In the genomic region with DNA sequence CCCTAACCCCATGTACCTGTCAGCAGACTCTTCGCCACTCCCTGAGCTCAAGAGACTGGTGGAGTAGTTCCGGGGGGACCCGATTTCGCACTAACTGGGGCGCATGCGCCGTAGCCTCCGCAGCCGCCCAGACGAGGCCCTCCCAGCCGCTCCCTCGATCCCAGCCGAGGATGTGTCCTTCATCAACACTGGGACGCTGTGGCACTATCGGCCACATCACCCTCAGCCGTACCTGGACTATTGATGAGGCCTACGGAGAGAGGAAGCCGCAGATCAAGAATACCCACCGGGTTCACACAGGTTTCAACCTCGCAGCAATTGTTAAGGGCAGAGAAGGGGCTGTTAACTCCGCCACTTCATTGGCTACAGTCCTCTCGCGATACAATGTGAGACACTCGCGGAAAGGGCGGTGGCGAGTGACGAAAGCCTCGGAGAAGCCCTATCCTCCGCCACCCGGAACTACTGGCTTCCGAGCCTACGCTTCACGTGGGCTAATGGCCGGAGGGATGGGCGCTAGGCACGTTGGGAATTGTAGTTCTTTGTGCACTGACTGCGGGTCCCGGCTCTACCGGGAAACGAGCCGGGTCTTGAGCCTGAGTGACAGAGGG, we compare ENCODE assay signal across 8 mouse cellular contexts. TPM values are rescaled to one million over a fixed set of nuclear protein-coding genes. Genes with fewer than 3 reads are reported as not detected.
DNase-seq lines count a peak whose midpoint lies in the region; ATAC-seq and TF ChIP-seq lines count a peak whose summit lies in the region.

No protein-coding gene starts in this region.

- H3K4me2 ChIP-seq in embryonic facial prominence, embryonic 13.5 days: peak overlapping the region; percentile 84
- peak overlapping the region; percentile 90 for H3K4me2 ChIP-seq in limb, embryonic 12.5 days
- peak overlapping the region; percentile 81 for H3K4me2 ChIP-seq in midbrain, embryonic 15.5 days

- peaks cover 18% of the 10 kb centered on the region for H3K4me1 ChIP-seq in embryonic facial prominence, embryonic 13.5 days
- H3K4me1 ChIP-seq in kidney, adult 2 months (ENCODE audit: control insufficient read depth, insufficient read depth, low read length): peaks cover 3% of the 10 kb centered on the region; the same call in 1 of the 2 replicates
- peaks cover 16% of the 10 kb centered on the region for H3K4me1 ChIP-seq in limb, embryonic 12.5 days (replicated peaks)
- peaks cover 26% of the 10 kb centered on the region for H3K4me1 ChIP-seq in midbrain, embryonic 15.5 days
- no peaks in the 10 kb centered on the region; the same call in none of the 2 replicates for H3K4me1 ChIP-seq in spleen, adult 2 months (ENCODE audit: control insufficient read depth, insufficient read depth, insufficient read length)

- peak; percentile 92 for DNase-seq in 3134 (ENCODE audit: extremely low read depth, insufficient read length, low spot score)
- DNase-seq in adrenal gland, postnatal 36 days: peak; percentile 96 to 98
- DNase-seq in heart, adult 18-20 months: peak; percentile 99 to 100
- DNase-seq in kidney, adult 2 months: peak; percentile 100
- peak; percentile 98 to 99 for DNase-seq in spleen, adult 2 months (ENCODE audit: low read depth in 1 of 2, low spot score in 2 of 2)

- no peaks in the 10 kb centered on the region for H3K27me3 ChIP-seq in embryonic facial prominence, embryonic 13.5 days
- H3K27me3 ChIP-seq in kidney, adult 2 months (replicated peaks; ENCODE audit: control insufficient read depth, insufficient read depth, low read length): no peaks in the 10 kb centered on the region
- no peaks in the 10 kb centered on the region for H3K27me3 ChIP-seq in limb, embryonic 12.5 days
- H3K27me3 ChIP-seq in midbrain, embryonic 15.5 days (replicated peaks): no peaks in the 10 kb centered on the region
- no peaks in the 10 kb centered on the region for H3K27me3 ChIP-seq in spleen, adult 2 months (ENCODE audit: control insufficient read depth, insufficient read depth, low read length)

- no peak for TF ChIP-seq POLR2A in kidney, adult 2 months (IDR thresholded peaks at IDR 0.05; ENCODE audit: low read depth, low read length)
- TF ChIP-seq POLR2A in spleen, adult 2 months (IDR thresholded peaks at IDR 0.05; ENCODE audit: low read depth, low read length): peak; percentile 43

- H3K9ac ChIP-seq in embryonic facial prominence, embryonic 13.5 days: peak overlapping the region; percentile 93
- H3K9ac ChIP-seq in limb, embryonic 12.5 days (replicated peaks): peak overlapping the region; percentile 73
- peak overlapping the region; percentile 81 for H3K9ac ChIP-seq in midbrain, embryonic 15.5 days

- peak overlapping the region; percentile 93 for H3K27ac ChIP-seq in embryonic facial prominence, embryonic 13.5 days
- peak overlapping the region; percentile 94 for H3K27ac ChIP-seq in kidney, adult 2 months (ENCODE audit: insufficient read depth, low read depth, low read length)
- peak overlapping the region; percentile 89 for H3K27ac ChIP-seq in limb, embryonic 12.5 days
- peak overlapping the region; percentile 94 for H3K27ac ChIP-seq in midbrain, embryonic 15.5 days
- H3K27ac ChIP-seq in spleen, adult 2 months (ENCODE audit: insufficient read depth, low read length): peak overlapping the region; percentile 96

- no peaks in the 10 kb centered on the region for H3K9me3 ChIP-seq in embryonic facial prominence, embryonic 13.5 days
- H3K9me3 ChIP-seq in limb, embryonic 12.5 days: no peaks in the 10 kb centered on the region
- no peaks in the 10 kb centered on the region for H3K9me3 ChIP-seq in midbrain, embryonic 15.5 days

- TF ChIP-seq CTCF in kidney, adult 2 months (conservative IDR thresholded peaks at IDR 0.05; ENCODE audit: insufficient read depth, insufficient read length, low read depth, low read length): no peak
- no peak for TF ChIP-seq CTCF in spleen, adult 2 months (IDR thresholded peaks at IDR 0.05; ENCODE audit: extremely low read depth, insufficient read depth, insufficient read length, insufficient replicate concordance)

- H3K36me3 ChIP-seq in embryonic facial prominence, embryonic 13.5 days: peaks cover 34% of the 10 kb centered on the region
- H3K36me3 ChIP-seq in kidney, adult 2 months (ENCODE audit: control insufficient read depth, insufficient read depth, low read length): peaks cover 2% of the 10 kb centered on the region; the same call in 1 of the 2 replicates
- H3K36me3 ChIP-seq in limb, embryonic 12.5 days: peaks cover 35% of the 10 kb centered on the region
- H3K36me3 ChIP-seq in midbrain, embryonic 15.5 days (replicated peaks): peaks cover 25% of the 10 kb centered on the region; the same call in 1 of the 2 replicates
- H3K36me3 ChIP-seq in spleen, adult 2 months (ENCODE audit: control insufficient read depth, insufficient read depth, low read length): peaks cover 10% of the 10 kb centered on the region

- peak; percentile 93 for ATAC-seq in embryonic facial prominence, embryonic 13.5 days (ENCODE audit: insufficient number of reproducible peaks, insufficient read depth, low FRiP score, low TSS enrichment, low read depth)
- peak; percentile 96 for ATAC-seq in limb, embryonic 12.5 days (ENCODE audit: insufficient number of reproducible peaks, insufficient read depth, low FRiP score, low TSS enrichment, low read depth)
- peak; percentile 97 for ATAC-seq in midbrain, embryonic 15.5 days (replicated peaks)

- peak overlapping the region; percentile 94 for H3K4me3 ChIP-seq in embryonic facial prominence, embryonic 13.5 days
- H3K4me3 ChIP-seq in kidney, adult 2 months (ENCODE audit: insufficient read depth, low read depth, low read length): peak overlapping the region; percentile 93
- H3K4me3 ChIP-seq in limb, embryonic 12.5 days (replicated peaks): peak overlapping the region; percentile 96
- peak overlapping the region; percentile 71 for H3K4me3 ChIP-seq in midbrain, embryonic 15.5 days
- H3K4me3 ChIP-seq in spleen, adult 2 months (ENCODE audit: extremely low read depth, insufficient read depth, insufficient read length): peak overlapping the region; percentile 94

- under 1% methylated on average over 42 of the region's 42 CpGs for WGBS in embryonic facial prominence, embryonic 13.5 days
- 1% methylated on average over 42 of the region's 42 CpGs for WGBS in kidney, adult 2 months
- WGBS in limb, embryonic 12.5 days: under 1% methylated on average over 42 of the region's 42 CpGs
- under 1% methylated on average over 42 of the region's 42 CpGs for WGBS in midbrain, embryonic 15.5 days
- WGBS in spleen, adult 2 months: under 1% methylated on average over 42 of the region's 42 CpGs

RNA-seq across cellular contexts. Expression of gene Txndc9, which starts 0.7 kb away (rescaled TPM):
- total RNA-seq in adrenal gland, postnatal 36 days (2021): 10 to 100 TPM; 78.2 to 83.3 TPM
- polyA plus RNA-seq in embryonic facial prominence, embryonic 13.5 days (2015; fragmentation: Nextera tagmentation; extraction: Ambion mirVana): 140 and 155 TPM in 2 replicates
- 10 to 100 TPM; 51.9 to 61.4 TPM for total RNA-seq in heart, adult 18-20 months (2021)
- 8.9 and 13.1 TPM in 2 replicates for polyA plus RNA-seq in kidney, adult 2 months (2012; rRNA removed)
- polyA plus RNA-seq in limb, embryonic 12.5 days (2016; fragmentation: Nextera tagmentation; extraction: Ambion mirVana): 139 and 156 TPM in 2 replicates
- polyA plus RNA-seq in midbrain, embryonic 15.5 days (2015; fragmentation: Nextera tagmentation; extraction: Ambion mirVana): 129 and 135 TPM in 2 replicates
- 4.6 and 4.9 TPM in 2 replicates for polyA plus RNA-seq in spleen, adult 2 months (2012; rRNA removed)

RNA-seq across cellular contexts. Expression of gene Eif5b, which starts 0.8 kb away (rescaled TPM):
- 10 to 100 TPM; 41.6 to 46.9 TPM for total RNA-seq in adrenal gland, postnatal 36 days (2021)
- 35.9 and 36.9 TPM in 2 replicates for polyA plus RNA-seq in embryonic facial prominence, embryonic 13.5 days (2015; fragmentation: Nextera tagmentation; extraction: Ambion mirVana)
- total RNA-seq in heart, adult 18-20 months (2021): 10 to 100 TPM; 50.2 to 54.9 TPM
- polyA plus RNA-seq in kidney, adult 2 months (2012; rRNA removed): 7.1 TPM in 2 replicates
- 34.0 and 34.2 TPM in 2 replicates for polyA plus RNA-seq in limb, embryonic 12.5 days (2016; fragmentation: Nextera tagmentation; extraction: Ambion mirVana)
- 21.1 and 23.6 TPM in 2 replicates for polyA plus RNA-seq in midbrain, embryonic 15.5 days (2015; fragmentation: Nextera tagmentation; extraction: Ambion mirVana)
- polyA plus RNA-seq in spleen, adult 2 months (2012; rRNA removed): 2.2 and 4.0 TPM in 2 replicates

RNA-seq across cellular contexts. Expression of gene Lyg1, which starts 39.4 kb away (rescaled TPM):
- not detected for total RNA-seq in adrenal gland, postnatal 36 days (2021)
- polyA plus RNA-seq in embryonic facial prominence, embryonic 13.5 days (2015; fragmentation: Nextera tagmentation; extraction: Ambion mirVana): not detected in 2 replicates
- total RNA-seq in heart, adult 18-20 months (2021): not detected
- not detected in 2 replicates for polyA plus RNA-seq in kidney, adult 2 months (2012; rRNA removed)
- polyA plus RNA-seq in limb, embryonic 12.5 days (2016; fragmentation: Nextera tagmentation; extraction: Ambion mirVana): not detected in 2 replicates
- polyA plus RNA-seq in midbrain, embryonic 15.5 days (2015; fragmentation: Nextera tagmentation; extraction: Ambion mirVana): not detected in 2 replicates
- not detected in 2 replicates for polyA plus RNA-seq in spleen, adult 2 months (2012; rRNA removed)

Comparison
In these comparisons a context has a peak if more than half of its experiments do, and no peak if none do; other contexts are left out.
1. Peak in every context shown above with its lines: DNase-seq, ATAC-seq, H3K4me3 ChIP-seq and H3K27ac ChIP-seq.